Mouse (Mus musculus): ENCODE results near the gene Zfp968. TPM values are rescaled to one million over a fixed set of nuclear protein-coding genes. Genes with fewer than 3 reads are reported as not detected.
"Not testable (repeated sequence)": the region's sequence is repeated elsewhere in the genome, so short reads cannot be mapped to it uniquely, and the experiment has no call there.

The Zfp968 gene
- polyA plus RNA-seq (2015; fragmentation: Nextera tagmentation; extraction: Ambion mirVana) = 4.8 and 4.9 TPM in 2 replicates

DNA sequence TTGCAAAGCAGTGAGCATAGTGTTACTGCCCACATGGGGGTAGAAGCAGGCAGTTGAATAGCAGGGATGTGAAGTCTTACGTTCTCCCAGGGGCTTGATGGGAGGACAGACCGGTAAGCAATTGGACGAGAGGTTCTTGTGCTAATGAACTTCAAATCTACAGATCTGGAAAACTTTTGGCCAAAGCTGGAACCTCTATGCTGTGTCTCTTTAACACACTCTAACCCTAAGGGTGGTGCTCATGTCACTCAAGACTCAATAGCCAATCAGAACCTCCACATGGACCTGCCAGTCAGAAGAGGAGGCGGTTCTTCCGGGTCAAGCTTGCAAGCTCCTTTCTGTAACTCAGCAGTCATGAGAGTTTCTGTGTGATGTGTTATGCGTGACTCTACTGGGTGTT is at the start of gene Zfp968:
Zfp968 (plus strand) TSS at position 301 of the 400 bp plus-strand sequence.
- no CpG with 5 or more reads among the region's 6 CpGs for WGBS

DNA sequence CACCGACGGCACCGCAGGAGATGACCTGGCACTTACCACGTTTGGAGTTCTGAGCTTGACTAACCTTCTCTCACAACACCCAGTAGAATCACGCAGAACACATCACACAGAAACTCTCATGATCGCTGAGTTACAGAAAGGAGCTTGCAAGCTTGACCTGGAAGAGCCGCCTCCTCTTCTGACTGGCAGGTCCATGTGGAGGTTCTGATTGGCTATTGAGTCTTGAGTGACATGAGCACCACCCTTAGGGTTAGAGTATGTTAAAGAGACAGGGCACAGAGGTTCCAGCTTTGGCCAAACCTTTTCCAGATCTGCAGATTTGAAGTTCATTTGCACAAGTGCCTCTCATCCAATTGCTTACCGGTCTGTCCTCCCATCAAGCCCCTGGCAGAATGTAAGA is 34.1 kb upstream of the Zfp968 start, which contains the start of gene Gm4631:
Gm4631 (minus strand) TSS at position 101 of the 400 bp plus-strand sequence.
- not testable (repeated sequence) for H3K9ac ChIP-seq; H3K27ac ChIP-seq; H3K4me2 ChIP-seq (replicated peaks); H3K36me3 ChIP-seq; H3K9me3 ChIP-seq; H3K4me3 ChIP-seq; H3K4me1 ChIP-seq; ATAC-seq (ENCODE audit: low FRiP score, low read depth); H3K27me3 ChIP-seq
- no CpG with 5 or more reads among the region's 8 CpGs for WGBS

More for the DNA sequence above, at the start of gene Zfp968:
- ATAC-seq (ENCODE audit: low FRiP score, low read depth); H3K9me3 ChIP-seq; H3K4me3 ChIP-seq; H3K9ac ChIP-seq; H3K4me1 ChIP-seq; H3K36me3 ChIP-seq; H3K4me2 ChIP-seq (replicated peaks); H3K27me3 ChIP-seq; H3K27ac ChIP-seq: not testable (repeated sequence)

Other genes starting within 250 kb of the Zfp968 start
- 4.0 and 4.1 TPM in 2 replicates for gene Gm14399, start 230.4 kb upstream of the Zfp968 start, polyA plus RNA-seq (2015; fragmentation: Nextera tagmentation; extraction: Ambion mirVana)
- 1.3 and 1.5 TPM in 2 replicates for gene Gm14443, start 196.6 kb upstream of the Zfp968 start, polyA plus RNA-seq (2015; fragmentation: Nextera tagmentation; extraction: Ambion mirVana)
- 8.1 and 13.2 TPM in 2 replicates for gene Gm14391, start 165.5 kb upstream of the Zfp968 start, polyA plus RNA-seq (2015; fragmentation: Nextera tagmentation; extraction: Ambion mirVana)
- 3.6 TPM in 1 of 2 replicates, not detected in the other for gene Gm14440, start 97.3 kb upstream of the Zfp968 start, polyA plus RNA-seq (2015; fragmentation: Nextera tagmentation; extraction: Ambion mirVana)
- 17.3 and 20.5 TPM in 2 replicates for gene Gm4631, start 34.2 kb upstream of the Zfp968 start, polyA plus RNA-seq (2015; fragmentation: Nextera tagmentation; extraction: Ambion mirVana)
- gene Gm4724, start 63.4 kb downstream of the Zfp968 start, polyA plus RNA-seq (2015; fragmentation: Nextera tagmentation; extraction: Ambion mirVana) = 13.5 and 16.6 TPM in 2 replicates
- gene Zfp965, start 97.5 kb downstream of the Zfp968 start, polyA plus RNA-seq (2015; fragmentation: Nextera tagmentation; extraction: Ambion mirVana) = 7.7 and 8.3 TPM in 2 replicates